Mouse (Mus musculus): Measurements from ENCODE around the gene Znrf3.

- TF ChIP-seq GATA1 (IDR thresholded peaks at IDR 0.05; ENCODE audit: borderline replicate concordance, low read length) (no peak), FLI1 (IDR thresholded peaks at IDR 0.05; ENCODE audit: low read length) (no peak)
Observed at GRCm38 (mm10) chr11:5248200-5248599, 196.4 kb downstream of the Znrf3 start.

Data from megakaryocyte, embryonic 14.5 days (primary cell).